Mouse (Mus musculus): ENCODE data around the gene Olfr1395. TPM values are rescaled to one million over a fixed set of nuclear protein-coding genes. Genes with fewer than 3 reads are reported as not detected.
A peak's percentile ranks its signal among the peaks of the same experiment; 100 is the strongest.
"Not testable (repeated sequence)": the region's sequence is repeated elsewhere in the genome, so short reads cannot be mapped to it uniquely, and the experiment has no call there.

The Olfr1395 gene
- polyA plus RNA-seq, 1 experiment, result not detected

DNA sequence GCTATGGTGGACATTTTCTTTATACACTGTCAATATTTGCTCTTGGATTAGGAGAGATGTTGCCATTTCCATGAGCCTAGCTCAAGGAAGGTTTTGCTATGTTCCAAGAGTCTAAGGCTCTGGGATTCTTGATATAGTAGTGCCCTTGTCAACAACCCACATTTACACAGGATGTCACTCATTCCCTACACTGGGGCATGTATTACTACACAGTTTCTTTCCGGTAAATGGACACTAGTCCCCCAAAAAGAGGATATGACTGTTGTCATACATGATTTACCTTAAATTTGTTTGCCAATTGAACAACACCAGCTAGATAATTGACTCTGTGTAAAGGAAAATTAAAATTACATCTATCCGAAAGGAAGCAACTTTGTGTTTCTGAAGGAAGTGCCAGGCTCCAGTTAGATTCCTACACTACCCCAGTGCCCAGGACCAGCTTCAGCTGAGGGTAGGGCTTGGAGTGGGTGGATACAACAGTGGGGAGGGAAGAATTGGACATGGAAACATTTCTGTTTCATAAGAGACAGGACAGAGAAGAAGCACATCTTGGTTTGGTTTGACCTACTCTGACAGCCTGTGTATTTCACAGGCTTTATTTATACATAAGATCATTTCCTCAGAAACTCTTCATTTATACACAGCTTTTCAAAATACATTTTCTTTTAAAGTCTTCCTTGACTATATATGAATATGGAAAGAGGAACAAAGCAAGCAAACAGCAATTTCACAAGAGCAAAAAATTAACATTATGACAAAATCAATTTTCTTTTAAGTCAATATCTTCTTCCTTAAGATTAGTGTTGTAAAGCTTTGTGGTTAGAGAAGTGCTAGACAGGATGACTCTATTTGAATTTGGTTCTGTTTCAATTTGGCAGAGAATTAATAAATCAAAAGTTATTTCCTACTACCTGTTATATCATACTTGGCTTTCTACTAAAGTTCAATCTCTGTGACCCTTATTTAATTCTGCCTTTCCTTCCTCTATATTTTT lies 15.0 kb downstream of the Olfr1395 start:
- no peak overlapping the region for H3K27ac ChIP-seq (ENCODE audit: insufficient read depth, low read depth, low read length)
- H3K4me1 ChIP-seq (ENCODE audit: control insufficient read depth, insufficient read depth, low read length), result no peaks in the 10 kb centered on the region
- 95% methylated on average over 2 of the region's 2 CpGs for WGBS
- H3K4me3 ChIP-seq (ENCODE audit: insufficient read depth, low read depth, low read length), result no peak overlapping the region
- TF ChIP-seq CTCF (IDR thresholded peaks at IDR 0.05; ENCODE audit: insufficient read depth, low read depth, low read length) (no peak), POLR2A (IDR thresholded peaks at IDR 0.05; ENCODE audit: insufficient read depth, low read depth, low read length) (no peak)

DNA sequence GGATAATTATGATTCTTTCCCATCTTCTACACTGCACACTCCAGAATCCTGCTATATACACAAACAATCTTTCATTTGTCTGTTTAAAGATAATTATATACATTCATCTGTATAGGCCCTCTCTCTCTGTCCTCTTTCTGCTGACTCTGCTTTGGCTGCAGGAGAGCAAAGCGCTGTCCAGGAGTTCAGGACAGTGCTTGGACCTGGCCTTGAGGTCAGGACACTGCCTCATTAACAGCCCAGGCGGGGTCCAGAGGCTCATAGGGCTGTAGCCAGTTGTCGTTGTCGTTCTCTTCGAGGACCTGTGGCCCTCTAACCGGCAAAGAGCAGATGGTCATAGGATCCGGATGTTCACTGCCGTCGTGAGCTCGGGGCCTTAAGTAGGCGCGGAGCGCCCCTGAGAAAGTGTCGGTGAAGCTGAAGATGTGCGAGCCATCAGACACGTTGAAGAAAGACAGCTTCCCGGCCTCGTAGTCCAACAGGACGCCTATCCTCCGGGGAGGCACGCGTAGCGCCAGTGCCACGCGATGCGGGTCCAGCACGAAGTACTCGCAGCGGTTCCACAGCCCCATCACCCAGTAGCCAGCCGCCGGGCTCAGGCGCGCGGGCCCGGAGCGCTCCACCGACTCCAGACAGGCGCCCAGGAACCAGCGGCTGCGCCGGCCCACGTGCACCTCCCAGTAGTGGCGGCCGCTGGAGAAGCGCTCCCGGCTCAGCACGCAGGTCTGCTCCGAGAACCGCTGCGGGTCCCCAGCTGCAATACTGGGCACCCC lies 27.0 kb downstream of the Olfr1395 start:
- H3K4me1 ChIP-seq (ENCODE audit: control insufficient read depth, insufficient read depth, low read length), result peaks cover 7% of the 10 kb centered on the region
- peak overlapping the region; percentile 35 for H3K4me3 ChIP-seq (ENCODE audit: insufficient read depth, low read depth, low read length)
- H3K27ac ChIP-seq (ENCODE audit: insufficient read depth, low read depth, low read length), result no peak overlapping the region
- WGBS, result 6% methylated on average over 50 of the region's 50 CpGs
- TF ChIP-seq CTCF (IDR thresholded peaks at IDR 0.05; ENCODE audit: insufficient read depth, low read depth, low read length), result no peak
- no peak for TF ChIP-seq POLR2A (IDR thresholded peaks at IDR 0.05; ENCODE audit: insufficient read depth, low read depth, low read length)

DNA sequence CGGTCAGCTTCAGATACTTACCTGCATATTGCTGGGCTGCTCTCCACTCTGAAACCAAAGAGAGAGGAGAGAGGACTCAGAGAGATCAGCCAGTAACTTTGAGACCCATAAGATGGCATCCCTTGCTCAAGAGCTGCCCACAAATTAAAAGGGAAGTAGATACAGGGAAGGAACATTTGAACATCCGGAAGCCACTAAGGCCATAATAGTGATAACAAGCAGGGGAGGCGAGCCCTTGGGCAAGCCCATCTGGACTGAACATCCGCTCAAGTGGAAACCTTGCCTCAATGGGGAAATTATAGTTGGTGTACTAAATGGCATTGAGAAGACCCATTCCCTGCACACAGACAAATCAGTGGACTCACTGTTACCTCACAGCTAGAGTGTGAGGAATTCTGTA lies 28.5 kb downstream of the Olfr1395 start:
- Histone ChIP-seq H3K4me3 (ENCODE audit: insufficient read depth, low read depth, low read length) (no peak overlapping the region), H3K27ac (ENCODE audit: insufficient read depth, low read depth, low read length) (no peak overlapping the region), H3K4me1 (ENCODE audit: control insufficient read depth, insufficient read depth, low read length) (peaks cover 7% of the 10 kb centered on the region)
- TF ChIP-seq CTCF (IDR thresholded peaks at IDR 0.05; ENCODE audit: insufficient read depth, low read depth, low read length) (no peak), POLR2A (IDR thresholded peaks at IDR 0.05; ENCODE audit: insufficient read depth, low read depth, low read length) (no peak)
- 92% methylated on average over 4 of the region's 4 CpGs for WGBS

DNA sequence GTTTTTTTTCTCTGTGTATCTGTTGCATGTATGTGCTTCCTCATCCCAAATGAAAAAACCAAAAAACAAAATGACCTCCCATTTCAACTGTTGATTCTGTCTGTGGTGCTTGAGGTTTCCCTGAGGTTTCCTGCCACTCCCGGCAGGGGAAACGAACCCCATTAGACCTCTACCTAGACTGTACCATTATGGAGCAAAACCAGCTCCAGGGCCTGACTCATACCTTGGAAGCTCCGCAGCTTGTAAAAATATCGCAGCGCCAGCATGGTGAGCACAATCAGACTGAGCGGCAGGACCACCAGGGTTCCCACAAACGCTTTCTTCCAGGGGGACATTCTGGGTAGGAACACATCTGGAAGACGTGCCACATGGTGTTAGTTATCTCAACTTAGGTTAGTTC lies 33.3 kb downstream of the Olfr1395 start:
- Histone ChIP-seq H3K27ac (ENCODE audit: insufficient read depth, low read depth, low read length) (no peak overlapping the region), H3K4me3 (ENCODE audit: insufficient read depth, low read depth, low read length) (no peak overlapping the region), H3K4me1 (ENCODE audit: control insufficient read depth, insufficient read depth, low read length) (no peaks in the 10 kb centered on the region)
- TF ChIP-seq POLR2A (IDR thresholded peaks at IDR 0.05; ENCODE audit: insufficient read depth, low read depth, low read length) (no peak), CTCF (IDR thresholded peaks at IDR 0.05; ENCODE audit: insufficient read depth, low read depth, low read length) (no peak)
- WGBS, result 92% methylated on average over 8 of the region's 8 CpGs

DNA sequence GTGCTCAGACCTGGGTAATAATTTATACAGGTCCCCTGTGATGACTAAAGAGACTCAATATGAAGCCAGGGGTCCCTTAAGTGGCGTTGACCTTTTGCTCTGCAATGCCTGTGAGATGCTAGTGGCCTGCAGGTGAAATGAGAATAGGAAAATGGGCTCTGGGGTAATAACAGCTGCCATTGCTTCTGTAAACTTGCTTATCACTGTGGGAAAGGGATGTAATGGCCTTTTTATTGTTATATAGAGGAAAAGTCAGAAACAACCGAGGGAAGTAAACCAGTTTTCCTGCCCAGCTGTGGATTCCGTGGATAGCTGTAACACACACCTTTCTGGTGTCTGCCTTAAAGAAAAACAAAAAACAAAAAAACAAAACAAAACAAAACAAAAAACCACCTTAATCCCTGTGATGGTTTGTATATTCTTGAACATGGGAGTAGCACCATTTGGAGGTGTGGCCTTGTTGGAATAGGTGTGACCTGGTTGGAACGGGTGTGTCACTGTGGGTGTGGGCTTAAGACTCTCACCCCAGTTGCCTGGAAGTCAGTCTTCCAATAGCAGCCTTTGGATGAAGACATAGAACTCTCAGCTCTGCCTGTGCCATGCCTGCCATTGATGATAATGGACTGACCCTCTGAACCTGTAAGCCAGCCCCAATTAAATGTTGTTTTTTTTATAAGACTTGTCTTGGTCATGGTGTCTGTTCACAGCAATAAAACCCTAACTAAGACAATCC lies 34.1 kb downstream of the Olfr1395 start:
- 89% methylated on average over 4 of the region's 4 CpGs for WGBS
- H3K4me1 ChIP-seq (ENCODE audit: control insufficient read depth, insufficient read depth, low read length); H3K27ac ChIP-seq (ENCODE audit: insufficient read depth, low read depth, low read length); H3K4me3 ChIP-seq (ENCODE audit: insufficient read depth, low read depth, low read length): not testable (repeated sequence)

DNA sequence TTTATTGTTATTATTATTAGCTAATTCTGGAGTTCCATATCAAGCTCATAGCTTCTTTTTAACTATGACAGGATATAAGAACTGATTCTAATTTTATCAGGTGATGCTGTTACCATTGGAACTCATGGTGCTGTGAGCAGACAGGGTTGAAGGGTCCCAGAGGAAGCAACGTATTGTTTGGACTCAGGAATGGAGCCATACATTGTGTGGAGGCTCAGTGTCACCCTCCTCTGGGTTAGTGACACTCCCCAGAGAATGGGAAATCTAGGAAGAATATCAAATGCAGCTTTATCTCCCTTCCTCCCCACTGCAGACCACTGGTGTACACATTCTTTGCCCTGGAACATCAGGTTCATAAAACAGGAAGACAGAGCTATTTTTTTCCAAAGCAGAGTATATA lies 41.1 kb downstream of the Olfr1395 start:
- 62% methylated on average over 1 of the region's 1 CpGs for WGBS
- H3K4me1 ChIP-seq (ENCODE audit: control insufficient read depth, insufficient read depth, low read length), result no peaks in the 10 kb centered on the region
- H3K27ac ChIP-seq (ENCODE audit: insufficient read depth, low read depth, low read length), result no peak overlapping the region
- H3K4me3 ChIP-seq (ENCODE audit: insufficient read depth, low read depth, low read length), result no peak overlapping the region
- no peak for TF ChIP-seq CTCF (IDR thresholded peaks at IDR 0.05; ENCODE audit: insufficient read depth, low read depth, low read length)
- TF ChIP-seq POLR2A (IDR thresholded peaks at IDR 0.05; ENCODE audit: insufficient read depth, low read depth, low read length), result no peak

DNA sequence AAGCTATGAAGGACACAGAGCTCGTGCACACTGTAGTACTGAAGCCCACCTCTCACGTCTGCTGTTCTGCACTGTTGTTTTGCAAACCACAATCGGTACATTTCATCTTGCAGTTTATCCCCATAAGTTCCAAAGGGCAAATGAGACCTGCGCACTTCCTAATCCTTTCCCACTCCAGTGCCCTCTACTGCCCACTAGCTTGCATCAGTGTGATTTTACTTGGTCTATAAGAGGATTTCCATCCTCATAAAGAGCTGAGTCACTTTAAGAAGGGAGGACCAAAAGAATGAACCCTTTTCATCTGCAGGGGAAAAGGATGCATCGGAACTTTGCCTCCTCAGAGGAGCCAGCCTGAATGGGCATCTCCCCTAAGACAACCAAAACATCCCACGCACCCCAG lies 44.4 kb downstream of the Olfr1395 start:
- Histone ChIP-seq H3K4me3 (ENCODE audit: insufficient read depth, low read depth, low read length) (no peak overlapping the region), H3K27ac (ENCODE audit: insufficient read depth, low read depth, low read length) (no peak overlapping the region), H3K4me1 (ENCODE audit: control insufficient read depth, insufficient read depth, low read length) (no peaks in the 10 kb centered on the region)
- WGBS, result 81% methylated on average over 6 of the region's 6 CpGs
- TF ChIP-seq POLR2A (IDR thresholded peaks at IDR 0.05; ENCODE audit: insufficient read depth, low read depth, low read length), result no peak
- no peak for TF ChIP-seq CTCF (IDR thresholded peaks at IDR 0.05; ENCODE audit: insufficient read depth, low read depth, low read length)

DNA sequence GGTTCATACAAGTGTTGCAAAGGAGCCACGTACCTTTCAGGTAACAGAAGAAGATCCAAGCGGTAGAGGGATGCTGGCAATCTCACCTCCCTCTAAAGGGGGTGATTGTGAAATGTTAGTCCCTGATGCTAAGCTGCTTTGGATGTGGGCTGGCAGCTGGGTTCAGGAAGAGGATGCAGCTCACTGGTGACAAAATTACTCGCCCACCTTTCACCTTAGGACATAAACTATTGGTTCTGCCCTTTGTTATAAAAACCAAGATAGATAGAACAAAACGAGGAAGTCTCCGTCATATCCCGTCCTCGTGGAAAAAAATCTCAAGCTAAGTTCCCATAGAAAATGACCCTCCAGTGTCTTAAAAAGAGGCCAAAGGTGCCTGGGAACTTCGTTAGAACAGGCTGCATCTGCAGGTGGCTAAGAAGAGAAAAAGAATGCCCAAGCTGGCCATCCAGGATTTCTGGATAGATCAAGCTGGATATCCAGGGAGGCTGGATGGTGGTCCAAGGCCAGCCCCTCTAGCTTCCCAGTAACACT lies 44.9 kb downstream of the Olfr1395 start, which contains the start of gene Btnl9:
Gene Btnl9 (minus strand): TSS at position 205 of the 534 bp plus-strand sequence.
- Histone ChIP-seq H3K27ac (ENCODE audit: insufficient read depth, low read depth, low read length) (no peak within 1 kb of the TSS), H3K4me1 (ENCODE audit: control insufficient read depth, insufficient read depth, low read length) (no peaks in the 10 kb centered on the region), H3K4me3 (ENCODE audit: insufficient read depth, low read depth, low read length) (no peak within 1 kb of the TSS)
- TF ChIP-seq POLR2A (IDR thresholded peaks at IDR 0.05; ENCODE audit: insufficient read depth, low read depth, low read length), result no peak
- TF ChIP-seq CTCF (IDR thresholded peaks at IDR 0.05; ENCODE audit: insufficient read depth, low read depth, low read length), result no peak
- WGBS, result 74% methylated on average over 8 of the region's 8 CpGs
